Mouse (Mus musculus): ENCODE measurements around the gene Ppp2r1b.

- no peak for TF ChIP-seq CTCF (IDR thresholded peaks at IDR 0.05; ENCODE audit: low read depth, low read length)
- no peak for TF ChIP-seq POLR2A (IDR thresholded peaks at IDR 0.05; ENCODE audit: extremely low read depth, insufficient read depth, low read length)
Measured at GRCm38 (mm10) chr9:50886870-50887269, 41.8 kb downstream of the Ppp2r1b start.

Measured in liver, adult 2 months (tissue).